Mouse (Mus musculus) heart, embryonic 12.5 days (tissue): ENCODE data around the gene Hist1h3g. TPM values are rescaled to one million over a fixed set of nuclear protein-coding genes. Genes with fewer than 3 reads are reported as not detected.
"Not testable (repeated sequence)": the region's sequence is repeated elsewhere in the genome, so short reads cannot be mapped to it uniquely, and the experiment has no call there.

Experiments used
- ATAC-seq: fragments of 200-750 bp; cut with Nextera tagmentation; 2 replicates; pipeline ENCODE4 v1.8.0; 2017; ENCODE audit warnings: moderate TSS enrichment, moderate library complexity; ENCODE audit not compliant: insufficient number of reproducible peaks, low FRiP score
- H3K27ac ChIP-seq: fragments of 300-500 bp; sonication (generic); 2 replicates; pipeline ENCODE4 v1.5.1; 2016; ENCODE audit warnings: mild to moderate bottlenecking, moderate library complexity; ENCODE audit not compliant: poor library complexity, severe bottlenecking
- H3K27me3 ChIP-seq: fragments of 300-500 bp; sonication (generic); replicated peaks from 2 replicates; pipeline ENCODE4 v1.6.1; 2016; ENCODE audit warnings: mild to moderate bottlenecking, moderate library complexity
- H3K36me3 ChIP-seq: fragments of 300-500 bp; sonication (generic); 2 replicates; pipeline ENCODE4 v1.6.1; 2016; ENCODE audit warnings: mild to moderate bottlenecking, moderate library complexity
- H3K4me1 ChIP-seq: fragments of 300-500 bp; sonication (generic); replicated peaks from 2 replicates; pipeline ENCODE4 v1.6.1; 2016; ENCODE audit warnings: mild to moderate bottlenecking
- H3K4me2 ChIP-seq: fragments of 300-500 bp; sonication (generic); 2 replicates; pipeline ENCODE4 v1.6.1; 2016; ENCODE audit warnings: mild to moderate bottlenecking, moderate library complexity
- H3K4me3 ChIP-seq: fragments of 300-500 bp; sonication (generic); 2 replicates; pipeline ENCODE4 v1.5.1; 2016; ENCODE audit warnings: mild to moderate bottlenecking
- H3K9ac ChIP-seq: fragments of 300-500 bp; sonication (generic); 2 replicates; pipeline ENCODE4 v1.6.1; 2016; ENCODE audit warnings: mild to moderate bottlenecking, moderate library complexity
- H3K9me3 ChIP-seq: fragments of 300-500 bp; sonication (generic); replicated peaks from 2 replicates; pipeline ENCODE4 v1.6.1; 2016; ENCODE audit warnings: mild to moderate bottlenecking, moderate library complexity
- WGBS: fragments of 180-500 bp; shearing (Covaris S2); methylation state at CpG from one replicate; pipeline ENCODE4 v1.1.7; 2016; 5-methylcytosine and 5-hydroxymethylcytosine counted together
- polyA plus RNA-seq: library from polyadenylated mRNA; unstranded; fragments of >200 nt; fragmentation: Nextera tagmentation; extraction: Ambion mirVana; gene quantifications from 2 replicates; pipeline ENCODE4 v1.2.1, GENCODE M21; 2016

The Hist1h3g gene
- polyA plus RNA-seq, 1 experiment from 2014 or later: 4.0 TPM

DNA sequence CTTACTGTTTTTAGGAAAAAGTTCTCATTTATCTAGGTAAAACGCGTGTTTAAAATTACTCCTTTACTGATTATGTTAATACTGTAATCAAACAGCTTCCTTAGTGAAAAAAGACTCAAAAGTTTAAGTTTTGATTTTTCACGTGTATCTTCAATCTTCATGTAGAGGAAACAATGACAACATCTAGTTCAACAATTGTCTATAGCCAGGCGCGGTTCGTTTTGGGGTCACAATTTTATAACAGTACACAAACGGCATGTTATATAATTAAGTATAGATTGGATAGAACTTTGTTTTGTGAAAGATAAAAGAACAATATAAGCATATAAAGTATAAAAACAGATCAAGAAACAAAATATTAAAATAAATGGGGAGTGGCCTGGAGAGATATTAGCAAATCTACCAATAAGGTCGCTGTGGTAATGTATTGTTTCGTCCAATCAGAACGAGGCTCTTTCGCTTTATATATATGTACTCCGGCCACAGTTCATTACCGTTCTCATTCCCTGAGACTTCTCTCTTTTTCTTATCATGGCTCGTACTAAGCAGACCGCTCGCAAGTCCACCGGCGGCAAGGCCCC, 40.1 kb downstream of the Hist1h3g start, which contains the start of gene Hist1h3d:
Gene Hist1h3d (plus strand): TSS at position 493 of the 581 bp plus-strand sequence.
- Histone ChIP-seq H3K27ac (peak within 1 kb of the TSS; percentile 83), H3K4me1 (peaks cover 17% of the 10 kb centered on the region), H3K27me3 (no peaks in the 10 kb centered on the region), H3K9ac (peak within 1 kb of the TSS; percentile 89), H3K36me3 (no peaks in the 10 kb centered on the region), H3K4me2 (peak within 1 kb of the TSS; percentile 85), H3K4me3 (peak within 1 kb of the TSS; percentile 57), H3K9me3 (no peaks in the 10 kb centered on the region)
- WGBS: under 1% methylated on average over 18 of the region's 18 CpGs
- ATAC-seq: peak; percentile 72

DNA sequence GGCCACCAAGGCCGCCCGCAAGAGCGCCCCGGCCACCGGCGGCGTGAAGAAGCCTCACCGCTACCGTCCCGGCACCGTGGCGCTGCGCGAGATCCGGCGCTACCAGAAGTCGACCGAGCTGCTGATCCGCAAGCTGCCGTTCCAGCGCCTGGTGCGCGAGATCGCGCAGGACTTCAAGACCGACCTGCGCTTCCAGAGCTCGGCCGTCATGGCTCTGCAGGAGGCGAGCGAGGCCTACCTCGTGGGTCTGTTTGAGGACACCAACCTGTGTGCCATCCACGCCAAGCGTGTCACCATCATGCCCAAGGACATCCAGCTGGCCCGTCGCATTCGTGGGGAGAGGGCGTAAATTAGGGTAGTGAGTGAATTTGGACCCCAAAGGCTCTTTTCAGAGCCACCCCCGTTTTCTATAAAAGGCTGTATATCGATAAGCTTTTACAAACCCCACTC, 40.7 kb downstream of the Hist1h3g start:
- peak overlapping the region; percentile 57 for H3K4me3 ChIP-seq
- H3K4me2 ChIP-seq: peak overlapping the region; percentile 85
- peaks cover 17% of the 10 kb centered on the region for H3K4me1 ChIP-seq
- not testable (repeated sequence) for H3K27me3 ChIP-seq, H3K36me3 ChIP-seq, ATAC-seq, H3K9me3 ChIP-seq
- WGBS: under 1% methylated on average over 19 of the region's 40 CpGs
- H3K27ac ChIP-seq: peak overlapping the region; percentile 82
- peak overlapping the region; percentile 89 for H3K9ac ChIP-seq

DNA sequence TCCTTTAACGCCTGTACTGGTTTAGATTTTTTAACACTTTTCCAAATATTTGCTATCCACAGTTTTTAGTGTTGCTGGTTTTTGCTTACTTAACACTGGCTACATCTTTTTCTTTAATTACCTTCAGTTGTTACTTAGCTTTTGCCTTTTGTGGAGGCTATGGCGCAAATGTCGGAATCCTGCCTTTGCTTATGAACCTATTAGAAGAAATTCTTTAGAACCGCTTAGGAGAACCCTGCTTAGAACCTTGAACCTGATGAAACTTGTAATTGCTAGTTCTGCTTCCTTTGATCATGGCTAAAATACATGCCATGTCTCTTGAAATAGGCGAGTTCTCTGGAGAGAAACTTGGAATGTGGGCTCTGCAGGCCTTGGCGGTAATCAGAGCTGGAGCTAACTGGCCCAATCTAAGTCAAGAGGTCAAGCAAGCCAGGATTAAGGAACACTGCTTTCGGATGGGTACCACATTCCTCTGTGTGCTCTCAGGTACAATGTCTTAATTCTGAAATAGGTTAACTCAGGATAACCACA, 41.2 kb downstream of the Hist1h3g start:
- Histone ChIP-seq H3K9me3 (no peaks in the 10 kb centered on the region), H3K4me1 (peaks cover 17% of the 10 kb centered on the region), H3K27ac (peak overlapping the region; percentile 82), H3K36me3 (no peaks in the 10 kb centered on the region), H3K27me3 (no peaks in the 10 kb centered on the region), H3K9ac (peak overlapping the region; percentile 89), H3K4me3 (peak overlapping the region; percentile 57), H3K4me2 (peak overlapping the region; percentile 85)
- ATAC-seq: no peak
- WGBS: 15% methylated on average over 7 of the region's 7 CpGs

DNA sequence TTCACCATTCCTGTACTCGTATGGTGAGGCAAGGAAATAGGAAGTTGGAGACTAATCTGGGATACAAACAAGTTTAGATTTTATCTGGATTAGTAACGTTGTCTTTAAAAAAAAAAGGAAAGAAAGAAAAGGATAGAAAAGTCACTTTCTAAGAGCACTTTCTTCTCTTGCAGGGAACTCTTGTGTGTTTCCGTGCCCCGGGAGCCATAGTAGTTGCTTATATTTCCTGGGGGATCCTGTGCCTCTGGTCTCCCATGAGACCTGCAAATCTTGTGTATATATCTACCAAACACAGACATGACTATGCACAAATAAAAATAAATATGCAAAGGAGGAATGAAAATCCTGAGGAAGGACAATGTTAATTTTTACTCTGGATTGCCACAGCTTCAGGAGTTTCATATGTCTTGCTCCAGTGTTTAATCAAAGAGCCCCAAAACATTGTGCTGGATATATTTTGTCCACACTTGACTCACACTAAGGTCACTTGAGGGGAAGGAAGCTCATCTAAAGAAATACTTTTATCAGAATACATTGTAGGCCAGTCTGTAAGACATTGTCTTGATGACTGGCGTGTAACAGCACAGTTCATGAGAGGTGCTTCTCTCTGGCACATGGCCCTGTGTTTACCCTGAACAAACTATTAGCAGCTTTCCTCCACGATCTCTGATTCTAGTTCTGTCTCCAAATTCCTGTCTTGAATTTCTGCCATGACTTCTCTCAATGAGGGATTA, 41.9 kb downstream of the Hist1h3g start:
- ATAC-seq: no peak
- Histone ChIP-seq H3K4me2 (peak overlapping the region; percentile 85), H3K4me3 (peak overlapping the region; percentile 57), H3K27me3 (no peaks in the 10 kb centered on the region), H3K27ac (peak overlapping the region; percentile 82), H3K36me3 (no peaks in the 10 kb centered on the region), H3K4me1 (peaks cover 20% of the 10 kb centered on the region), H3K9me3 (no peaks in the 10 kb centered on the region), H3K9ac (peak overlapping the region; percentile 89)
- 58% methylated on average over 6 of the region's 6 CpGs for WGBS

GRCm38 (mm10) chr13:23577835-23578234, 42.6 kb downstream of the Hist1h3g start:
- no peak overlapping the region for H3K4me3 ChIP-seq
- no peak overlapping the region for H3K27ac ChIP-seq
- no peak for ATAC-seq
- H3K4me1 ChIP-seq: peaks cover 24% of the 10 kb centered on the region
- no peaks in the 10 kb centered on the region for H3K9me3 ChIP-seq
- 87% methylated on average over 1 of the region's 1 CpGs for WGBS
- H3K4me2 ChIP-seq: no peak overlapping the region
- H3K36me3 ChIP-seq: no peaks in the 10 kb centered on the region
- no peaks in the 10 kb centered on the region for H3K27me3 ChIP-seq
- H3K9ac ChIP-seq: no peak overlapping the region

- peak within 1 kb of the TSS; percentile 71 for H3K4me2 ChIP-seq
- H3K4me3 ChIP-seq: peak within 1 kb of the TSS; percentile 45
- H3K36me3 ChIP-seq: no peaks in the 10 kb centered on the region
- H3K9me3 ChIP-seq: no peaks in the 10 kb centered on the region
- no peaks in the 10 kb centered on the region for H3K27me3 ChIP-seq
- peak within 1 kb of the TSS; percentile 69 for H3K9ac ChIP-seq
- WGBS: under 1% methylated on average over 43 of the region's 43 CpGs
- peak within 1 kb of the TSS; percentile 65 for H3K27ac ChIP-seq
- peaks cover 24% of the 10 kb centered on the region for H3K4me1 ChIP-seq
- peak; percentile 88 for ATAC-seq
Measured at GRCm38 (mm10) chr13:23581408-23582218, 46.4 kb downstream of the Hist1h3g start, which contains the start of gene Hist1h4d. Gene Hist1h4d, plus strand, starts transcription at chr13:23581598.

- no peaks in the 10 kb centered on the region for H3K27me3 ChIP-seq
- no peaks in the 10 kb centered on the region for H3K9me3 ChIP-seq
- H3K4me2 ChIP-seq: peak overlapping the region; percentile 71
- ATAC-seq: no peak
- peak overlapping the region; percentile 65 for H3K27ac ChIP-seq
- peak overlapping the region; percentile 69 for H3K9ac ChIP-seq
- H3K4me3 ChIP-seq: peak overlapping the region; percentile 45
- WGBS: 12% methylated on average over 6 of the region's 6 CpGs
- H3K36me3 ChIP-seq: no peaks in the 10 kb centered on the region
- peaks cover 19% of the 10 kb centered on the region for H3K4me1 ChIP-seq
Measured at GRCm38 (mm10) chr13:23582219-23583056, 47.2 kb downstream of the Hist1h3g start.

DNA sequence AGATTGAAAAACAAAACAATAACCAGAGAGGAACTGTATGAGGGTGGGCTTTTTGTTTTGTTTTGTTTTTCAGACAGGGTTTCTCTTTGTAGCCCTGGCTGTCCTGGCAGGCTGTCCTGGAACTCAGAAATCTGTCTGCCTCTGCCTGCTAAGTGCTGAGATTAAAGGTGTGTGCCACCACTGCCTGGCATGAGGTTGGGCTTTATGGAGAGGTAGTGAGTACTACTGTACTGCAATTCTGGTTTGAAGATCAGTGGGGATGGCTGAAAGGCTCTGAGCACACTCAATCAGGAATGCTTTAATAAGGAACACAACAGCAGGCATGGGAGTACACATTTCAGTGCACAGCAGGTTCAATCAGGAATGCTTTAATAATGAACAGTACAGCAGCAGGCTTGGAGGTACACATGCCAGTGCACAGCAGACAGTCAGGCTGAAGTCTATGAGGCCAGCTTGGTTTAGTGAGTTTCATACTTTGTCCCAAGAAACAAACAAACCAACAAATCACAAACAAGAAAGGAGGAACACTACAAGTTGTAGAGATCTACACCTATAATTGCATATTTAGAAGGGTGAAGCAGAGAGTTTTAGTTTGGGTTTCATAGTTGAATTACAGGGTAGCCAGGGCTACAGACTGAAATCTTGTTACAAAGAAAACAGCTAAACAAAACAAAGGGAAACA, 48.3 kb downstream of the Hist1h3g start:
- Histone ChIP-seq H3K4me3 (0 out of 2 replicates have a peak overlapping the region, but pooled peaks have one; percentile 9), H3K9ac (0 out of 2 replicates have a peak overlapping the region, but pooled peaks have one; percentile 12), H3K9me3 (no peaks in the 10 kb centered on the region), H3K4me1 (peaks cover 19% of the 10 kb centered on the region), H3K27ac (peak overlapping the region; percentile 65), H3K36me3 (no peaks in the 10 kb centered on the region), H3K27me3 (no peaks in the 10 kb centered on the region), H3K4me2 (no peak overlapping the region)
- ATAC-seq: no peak

GRCm38 (mm10) chr13:23584331-23584730, 49.1 kb downstream of the Hist1h3g start:
- H3K9ac ChIP-seq: peak overlapping the region; percentile 61
- no peaks in the 10 kb centered on the region for H3K9me3 ChIP-seq
- no peaks in the 10 kb centered on the region for H3K27me3 ChIP-seq
- ATAC-seq: no peak
- H3K4me2 ChIP-seq: peak overlapping the region; percentile 62
- H3K27ac ChIP-seq: peak overlapping the region; percentile 97
- H3K36me3 ChIP-seq: no peaks in the 10 kb centered on the region
- H3K4me1 ChIP-seq: peaks cover 19% of the 10 kb centered on the region
- peak overlapping the region; percentile 17; the same call in 1 of the 2 replicates for H3K4me3 ChIP-seq

GRCm38 (mm10) chr13:23585029-23585441, 49.8 kb downstream of the Hist1h3g start:
- Histone ChIP-seq H3K4me3 (peak overlapping the region; percentile 55), H3K36me3 (no peaks in the 10 kb centered on the region), H3K4me1 (peaks cover 19% of the 10 kb centered on the region), H3K9ac (peak overlapping the region; percentile 88), H3K4me2 (peak overlapping the region; percentile 90), H3K27me3 (no peaks in the 10 kb centered on the region), H3K9me3 (no peaks in the 10 kb centered on the region), H3K27ac (peak overlapping the region; percentile 97)
- ATAC-seq: no peak
- WGBS: under 1% methylated on average over 21 of the region's 21 CpGs
